Mouse (Mus musculus) cerebellum, postnatal 25 days (tissue): Measurements from ENCODE around the gene Olfr1411.

Source experiments
- DNase-seq, 2 experiments: peaks; one replicate each; pipeline ENCODE4 v3.0.0; 2021; ENCODE audit warnings: mixed read lengths in 2 of 2

Olfr1411 gene

GRCm38 (mm10) chr1:92594111-92594510 lies at the start of gene Olfr1411:
TSS of gene Olfr1411 (plus strand) at chr1:92594411.
- no peak for DNase-seq

GRCm38 (mm10) chr1:92545929-92546328 lies 48.3 kb upstream of the Olfr1411 start:
- no peak for DNase-seq

- no peak for DNase-seq
These were observed 23.2 kb upstream of the Olfr1411 start, which contains the start of gene Olfr1413 for GRCm38 (mm10) chr1:92571022-92571421. TSS of gene Olfr1413 (plus strand) at chr1:92571322.

GRCm38 (mm10) chr1:92585479-92585878 lies 8.7 kb upstream of the Olfr1411 start, which contains the start of gene Olfr1412:
TSS of gene Olfr1412 (plus strand) at chr1:92585779.
- DNase-seq: no peak

- DNase-seq: no peak
These were observed 1.8 kb downstream of the Olfr1411 start for GRCm38 (mm10) chr1:92596019-92596418.

- no peak for DNase-seq
These were observed 11.3 kb downstream of the Olfr1411 start, which contains the start of gene Olfr1410 for GRCm38 (mm10) chr1:92605482-92605881. TSS of gene Olfr1410 (plus strand) at chr1:92605782.

- no peak for DNase-seq
These were observed 13.5 kb downstream of the Olfr1411 start for GRCm38 (mm10) chr1:92607711-92608110.

GRCm38 (mm10) chr1:92611008-92611407 lies 16.8 kb downstream of the Olfr1411 start:
- DNase-seq: peak; percentile 63 to 79

- no peak for DNase-seq
These were observed 19.0 kb downstream of the Olfr1411 start for GRCm38 (mm10) chr1:92613175-92613574.

GRCm38 (mm10) chr1:92614516-92614915 lies 20.3 kb downstream of the Olfr1411 start:
- no peak for DNase-seq

- DNase-seq: no peak
These were observed 21.8 kb downstream of the Olfr1411 start for GRCm38 (mm10) chr1:92616046-92616445.

- no peak for DNase-seq
These were observed 23.3 kb downstream of the Olfr1411 start, which contains the start of gene Olfr12 for GRCm38 (mm10) chr1:92617488-92617887. TSS of gene Olfr12 (plus strand) at chr1:92617788.

GRCm38 (mm10) chr1:92618360-92618759 lies 24.1 kb downstream of the Olfr1411 start:
- no peak for DNase-seq

GRCm38 (mm10) chr1:92628227-92628626 lies 34.0 kb downstream of the Olfr1411 start:
- no peak for DNase-seq

- no peak for DNase-seq
These were observed 38.0 kb downstream of the Olfr1411 start for GRCm38 (mm10) chr1:92632196-92632595.

GRCm38 (mm10) chr1:92632948-92633347 lies 38.7 kb downstream of the Olfr1411 start:
- peak in 1 of 2 experiments; percentile 2 for DNase-seq

- no peak for DNase-seq
These were observed 39.5 kb downstream of the Olfr1411 start for GRCm38 (mm10) chr1:92633726-92634125.

GRCm38 (mm10) chr1:92634569-92634968 lies 40.4 kb downstream of the Olfr1411 start:
- DNase-seq: peak in 1 of 2 experiments; percentile 2

GRCm38 (mm10) chr1:92634976-92635599 lies 40.9 kb downstream of the Olfr1411 start:
- DNase-seq: peak in 1 of 2 experiments; percentile 7

GRCm38 (mm10) chr1:92636015-92636414 lies 41.8 kb downstream of the Olfr1411 start:
- peak in 1 of 2 experiments; percentile 9 for DNase-seq

- DNase-seq: peak in 1 of 2 experiments; percentile 8
These were observed 42.5 kb downstream of the Olfr1411 start for GRCm38 (mm10) chr1:92636676-92637075.

- DNase-seq: peak in 1 of 2 experiments; percentile 4
These were observed 43.4 kb downstream of the Olfr1411 start for GRCm38 (mm10) chr1:92637501-92638172.

GRCm38 (mm10) chr1:92638181-92638580 lies 44.0 kb downstream of the Olfr1411 start:
- DNase-seq: peak in 1 of 2 experiments; percentile 4

- DNase-seq: no peak
These were observed 44.5 kb downstream of the Olfr1411 start for GRCm38 (mm10) chr1:92638736-92639135.
